14 mouse cellular contexts compared by ENCODE assay signal in genomic region chr14:60739155-60739554, GRCm38 (mm10). TPM values are rescaled to one million over a fixed set of nuclear protein-coding genes. Genes with fewer than 3 reads are reported as not detected.
DNase-seq lines count a peak whose midpoint lies in the region; ATAC-seq lines count a peak whose summit lies in the region.
"Had no signal": no experiment of that assay in that cellular context is flagged by ENCODE, and none has a peak within 500 bp of the region (broad histone marks: within the 10 kb centered on the region; RNA-seq: fewer than 3 reads in every experiment).

No protein-coding gene starts in this region.

- peak overlapping the region; percentile 72 for H3K27ac ChIP-seq in hindbrain, embryonic 10.5 days
- H3K27ac ChIP-seq in hindbrain, embryonic 16.5 days (ENCODE audit: low read depth, low read length) = no peak overlapping the region; the same call in 1 of the 2 replicates
- no peak overlapping the region for H3K27ac ChIP-seq in limb, embryonic 13.5 days

- H3K4me1 ChIP-seq in hindbrain, embryonic 10.5 days (replicated peaks) = peaks cover 55% of the 10 kb centered on the region
- H3K4me1 ChIP-seq in hindbrain, embryonic 16.5 days (ENCODE audit: control insufficient read depth, insufficient read depth, low read depth, low read length) = peaks cover 31% of the 10 kb centered on the region
- H3K4me1 ChIP-seq in limb, embryonic 13.5 days = peaks cover 68% of the 10 kb centered on the region

- H3K9ac ChIP-seq in hindbrain, embryonic 16.5 days (ENCODE audit: low read depth, low read length) = no peak overlapping the region
- H3K9ac ChIP-seq in limb, embryonic 13.5 days = no peak overlapping the region
- H3K9ac ChIP-seq: embryonic facial prominence, embryonic 15.5 days; hindbrain, embryonic 15.5 days had no signal

- H3K27me3 ChIP-seq in hindbrain, embryonic 10.5 days (ENCODE audit: insufficient read depth, poor library complexity, severe bottlenecking) = no peaks in the 10 kb centered on the region
- no peaks in the 10 kb centered on the region for H3K27me3 ChIP-seq in hindbrain, embryonic 16.5 days (replicated peaks; ENCODE audit: control insufficient read depth, insufficient read depth, low read length)
- no peaks in the 10 kb centered on the region for H3K27me3 ChIP-seq in limb, embryonic 13.5 days
- H3K27me3 ChIP-seq: embryonic facial prominence, embryonic 15.5 days; hindbrain, embryonic 15.5 days had no signal

- peak; percentile 37 for DNase-seq in CD4-positive, CD25-positive, alpha-beta regulatory T cell, adult 2 months (ENCODE audit: low read depth, low spot score)
- no peak for DNase-seq in hindbrain, embryonic 10.5 days (ENCODE audit: low spot score)
- peak; percentile 69 for DNase-seq in retina, postnatal 1 day
- no peak for DNase-seq in retina, embryonic 14.5 days (ENCODE audit: low spot score)
- no peak for DNase-seq in thymus, postnatal 10 days (ENCODE audit: low spot score in 2 of 2)
- DNase-seq: left cerebral cortex, postnatal 4 days had no signal

- WGBS in hindbrain, embryonic 10.5 days = 42% methylated on average over 8 of the region's 9 CpGs
- 14% methylated on average over 3 of the region's 9 CpGs for WGBS in hindbrain, embryonic 16.5 days
- 2% methylated on average over 8 of the region's 9 CpGs for WGBS in limb, embryonic 13.5 days

- ATAC-seq in CD4-positive, CD25-positive, alpha-beta regulatory T cell, adult 4 months = no peak
- ATAC-seq in hindbrain, embryonic 16.5 days = no peak
- ATAC-seq in limb, embryonic 13.5 days (ENCODE audit: low FRiP score, low read depth) = peak; percentile 59

- no peak overlapping the region for H3K4me3 ChIP-seq in hindbrain, embryonic 10.5 days
- H3K4me3 ChIP-seq in hindbrain, embryonic 16.5 days (ENCODE audit: low read length) = no peak overlapping the region
- no peak overlapping the region for H3K4me3 ChIP-seq in limb, embryonic 13.5 days
- H3K4me3 ChIP-seq: embryonic facial prominence, embryonic 15.5 days; hindbrain, embryonic 15.5 days; myocyte had no signal

- H3K36me3 ChIP-seq in hindbrain, embryonic 10.5 days = peaks cover 45% of the 10 kb centered on the region
- H3K36me3 ChIP-seq in hindbrain, embryonic 16.5 days (ENCODE audit: control insufficient read depth, insufficient read depth, low read length) = no peaks in the 10 kb centered on the region
- H3K36me3 ChIP-seq in limb, embryonic 13.5 days = no peaks in the 10 kb centered on the region
- H3K36me3 ChIP-seq: embryonic facial prominence, embryonic 15.5 days; G1E; hindbrain, embryonic 15.5 days had no signal

- H3K9me3 ChIP-seq in hindbrain, embryonic 10.5 days = no peaks in the 10 kb centered on the region
- no peaks in the 10 kb centered on the region for H3K9me3 ChIP-seq in hindbrain, embryonic 16.5 days (ENCODE audit: control insufficient read depth, low read length)
- no peaks in the 10 kb centered on the region for H3K9me3 ChIP-seq in limb, embryonic 13.5 days
- H3K9me3 ChIP-seq: embryonic facial prominence, embryonic 15.5 days; G1E; hindbrain, embryonic 15.5 days had no signal

- no peak overlapping the region for H3K4me2 ChIP-seq in hindbrain, embryonic 16.5 days (ENCODE audit: low read length)
- no peak overlapping the region for H3K4me2 ChIP-seq in limb, embryonic 13.5 days (replicated peaks)
- H3K4me2 ChIP-seq: embryonic facial prominence, embryonic 15.5 days; hindbrain, embryonic 15.5 days had no signal

RNA-seq across cellular contexts. Expression of gene C1qtnf9, which starts 28.8 kb away (rescaled TPM):
- polyA plus RNA-seq in CD4-positive, CD25-positive, alpha-beta regulatory T cell, adult 4 months (2017; shearing (Covaris generic)) = under 1 TPM in 1 of 2 experiments, not detected in 1; 0.39 TPM
- 0.10 and 0.30 TPM in 2 replicates for polyA plus RNA-seq in hindbrain, embryonic 10.5 days (2016; fragmentation: Nextera tagmentation; extraction: Ambion mirVana)
- 0.13 and 0.19 TPM in 2 replicates for polyA plus RNA-seq in hindbrain, embryonic 16.5 days (2015; fragmentation: Nextera tagmentation; extraction: Ambion mirVana)
- polyA plus RNA-seq in limb, embryonic 13.5 days (2015; fragmentation: Nextera tagmentation; extraction: Ambion mirVana) = 1.5 and 1.6 TPM in 2 replicates
- polyA plus RNA-seq: activated CD4-positive, CD25-positive, alpha-beta regulatory T cell, adult 4 months; G1E; myocyte had no signal

RNA-seq across cellular contexts. Expression of gene Mipep, which starts 45.2 kb away (rescaled TPM):
- 1 to 10 TPM; 1.6 to 1.8 TPM for polyA plus RNA-seq in CD4-positive, CD25-positive, alpha-beta regulatory T cell, adult 4 months (2017; shearing (Covaris generic))
- 20.8 and 22.2 TPM in 2 replicates for polyA plus RNA-seq in hindbrain, embryonic 10.5 days (2016; fragmentation: Nextera tagmentation; extraction: Ambion mirVana)
- 20.0 and 20.8 TPM in 2 replicates for polyA plus RNA-seq in hindbrain, embryonic 16.5 days (2015; fragmentation: Nextera tagmentation; extraction: Ambion mirVana)
- polyA plus RNA-seq in limb, embryonic 13.5 days (2015; fragmentation: Nextera tagmentation; extraction: Ambion mirVana) = 18.4 and 19.0 TPM in 2 replicates

Comparison
In these comparisons a context has a peak if more than half of its experiments do, and no peak if none do; other contexts are left out.
1. DNase-seq: peak in CD4-positive, CD25-positive, alpha-beta regulatory T cell, adult 2 months (single experiment) and retina, postnatal 1 day (single experiment); none in hindbrain, embryonic 10.5 days (single experiment), retina, embryonic 14.5 days (single experiment) and thymus, postnatal 10 days (0 of 2).